Comparison of ENCODE assay signal across 10 mouse cellular contexts in genomic region chr5:123035564-123035963, GRCm38 (mm10). TPM values are rescaled to one million over a fixed set of nuclear protein-coding genes. Genes with fewer than 3 reads are reported as not detected.
DNase-seq lines count a peak whose midpoint lies in the region; ATAC-seq and TF ChIP-seq lines count a peak whose summit lies in the region.
"Had no signal": no experiment of that assay in that cellular context is flagged by ENCODE, and none has a peak within 500 bp of the region (broad histone marks: within the 10 kb centered on the region; RNA-seq: fewer than 3 reads in every experiment).

No protein-coding gene starts in this region.

- no peaks in the 10 kb centered on the region for H3K36me3 ChIP-seq in kidney, postnatal 0 days (ENCODE audit: insufficient read depth, low read length)

- H3K9ac ChIP-seq in kidney, postnatal 0 days (ENCODE audit: low read depth, low read length) = no peak overlapping the region
- H3K9ac ChIP-seq: forebrain, embryonic 15.5 days; neural tube, embryonic 12.5 days had no signal

- no peak overlapping the region for H3K4me2 ChIP-seq in kidney, postnatal 0 days (ENCODE audit: low read length)
- H3K4me2 ChIP-seq: forebrain, embryonic 15.5 days; neural tube, embryonic 12.5 days had no signal

- ATAC-seq in cerebellum, adult (ENCODE audit: insufficient number of reproducible peaks, low FRiP score, low TSS enrichment) = no peak
- peak; percentile 70 for ATAC-seq in kidney, postnatal 0 days (replicated peaks; ENCODE audit: low FRiP score, low read depth)
- ATAC-seq: forebrain, embryonic 15.5 days had no signal

- peak; percentile 37 to 44 for DNase-seq in cerebellum, postnatal 36 days
- peak; percentile 90 for DNase-seq in R1 (ENCODE audit: low read depth, low spot score)
- peak; percentile 54 for DNase-seq in kidney, postnatal 0 days (ENCODE audit: low spot score)
- peak; percentile 54 for DNase-seq in lung, postnatal 14 days
- no peak for DNase-seq in B cell, adult 2 months
- no peak for DNase-seq in thymus, postnatal 14 days
- DNase-seq in heart, postnatal 25 days (ENCODE audit: low spot score) = no peak

- no peaks in the 10 kb centered on the region for H3K27me3 ChIP-seq in kidney, postnatal 0 days (ENCODE audit: insufficient read depth, low read length)
- H3K27me3 ChIP-seq: forebrain, embryonic 15.5 days; neural tube, embryonic 12.5 days had no signal

- 13% methylated on average over 6 of the region's 6 CpGs for WGBS in kidney, postnatal 0 days

- no peak overlapping the region for H3K4me3 ChIP-seq in kidney, postnatal 0 days (replicated peaks; ENCODE audit: low read depth, low read length)
- H3K4me3 ChIP-seq: forebrain, embryonic 15.5 days; neural tube, embryonic 12.5 days had no signal

- no peaks in the 10 kb centered on the region for H3K4me1 ChIP-seq in kidney, postnatal 0 days (replicated peaks; ENCODE audit: insufficient read depth, low read length)

- intact Hi-C loops in heart, postnatal 25 days (cut with DNase I) = no loop called here

- TF ChIP-seq CTCF in kidney, postnatal 0 days (IDR thresholded peaks at IDR 0.05; ENCODE audit: low read depth) = no peak

- no peaks in the 10 kb centered on the region for H3K9me3 ChIP-seq in kidney, postnatal 0 days (replicated peaks; ENCODE audit: low read length)
- H3K9me3 ChIP-seq: forebrain, embryonic 15.5 days; neural tube, embryonic 12.5 days had no signal

- H3K27ac ChIP-seq in kidney, postnatal 0 days = peak overlapping the region; percentile 34; the same call in 1 of the 2 replicates
- H3K27ac ChIP-seq: forebrain, embryonic 15.5 days; neural tube, embryonic 12.5 days had no signal

RNA-seq across cellular contexts. Expression of gene Morn3, which starts 11.3 kb away (rescaled TPM):
- polyA plus RNA-seq in kidney, postnatal 0 days (2015; fragmentation: Nextera tagmentation; extraction: Ambion mirVana) = 0.46 TPM in 1 of 2 replicates, not detected in the other
- total RNA-seq in heart, postnatal 25 days (2021) = not detected
- polyA plus RNA-seq: neural tube, embryonic 12.5 days had no signal

RNA-seq across cellular contexts. Expression of gene Orai1, which starts 20.7 kb away (rescaled TPM):
- polyA plus RNA-seq in kidney, postnatal 0 days (2015; fragmentation: Nextera tagmentation; extraction: Ambion mirVana) = 22.5 and 23.4 TPM in 2 replicates
- 10 to 100 TPM; 15.1 to 16.1 TPM for total RNA-seq in heart, postnatal 25 days (2021)

RNA-seq across cellular contexts. Expression of gene Tmem120b, which starts 32.7 kb away (rescaled TPM):
- 12.5 and 12.6 TPM in 2 replicates for polyA plus RNA-seq in kidney, postnatal 0 days (2015; fragmentation: Nextera tagmentation; extraction: Ambion mirVana)
- total RNA-seq in heart, postnatal 25 days (2021) = 10 to 100 TPM in 1 of 2 experiments, 1 to 10 TPM in 1; 8.6 to 10.6 TPM

RNA-seq across cellular contexts. Expression of gene Kdm2b, which starts 45.9 kb away (rescaled TPM):
- 62.5 and 66.1 TPM in 2 replicates for polyA plus RNA-seq in kidney, postnatal 0 days (2015; fragmentation: Nextera tagmentation; extraction: Ambion mirVana)
- total RNA-seq in heart, postnatal 25 days (2021) = 10 to 100 TPM; 15.4 to 16.8 TPM

Comparison
In these comparisons a context has a peak if more than half of its experiments do, and no peak if none do; other contexts are left out.
1. DNase-seq: peak in cerebellum, postnatal 36 days (2 of 2), R1 (single experiment), kidney, postnatal 0 days (single experiment) and lung, postnatal 14 days (single experiment); none in B cell, adult 2 months (0 of 2), thymus, postnatal 14 days (single experiment) and heart, postnatal 25 days (single experiment).